Mouse (Mus musculus) liver, embryonic 13.5 days (tissue): ENCODE measurements around the gene Rab27a. TPM values are rescaled to one million over a fixed set of nuclear protein-coding genes. Genes with fewer than 3 reads are reported as not detected.
"Not testable (repeated sequence)": the region's sequence is repeated elsewhere in the genome, so short reads cannot be mapped to it uniquely, and the experiment has no call there.

Source experiments
- ATAC-seq: fragments of 200-750 bp; cut with Nextera tagmentation; 2 replicates; pipeline ENCODE4 v1.8.0; 2017; ENCODE audit warnings: low read depth, mild to moderate bottlenecking, moderate number of reproducible peaks, moderate library complexity
- DNase-seq: peaks from one replicate; pipeline ENCODE4 v3.0.0; 2022
- H3K27ac ChIP-seq: fragments of 300-500 bp; sonication (generic); 2 replicates; pipeline ENCODE4 v1.5.1; 2015; ENCODE audit warnings: moderate library complexity, mild to moderate bottlenecking, inconsistent platforms
- H3K27me3 ChIP-seq: fragments of 300-500 bp; sonication (generic); 2 replicates; pipeline ENCODE4 v1.6.1; 2015; ENCODE audit warnings: mild to moderate bottlenecking, inconsistent platforms
- H3K36me3 ChIP-seq: fragments of 300-500 bp; sonication (generic); 2 replicates; pipeline ENCODE4 v1.6.1; 2015; ENCODE audit warnings: mild to moderate bottlenecking, inconsistent platforms
- H3K4me1 ChIP-seq: fragments of 300-500 bp; sonication (generic); replicated peaks from 2 replicates; pipeline ENCODE4 v1.6.1; 2015; ENCODE audit warnings: inconsistent platforms
- H3K4me2 ChIP-seq: fragments of 300-500 bp; sonication (generic); 2 replicates; pipeline ENCODE4 v1.6.1; 2015; ENCODE audit warnings: inconsistent platforms, mild to moderate bottlenecking, moderate library complexity
- H3K4me3 ChIP-seq: fragments of 300-500 bp; sonication (generic); replicated peaks from 2 replicates; pipeline ENCODE4 v1.5.1; 2015; ENCODE audit warnings: mild to moderate bottlenecking, inconsistent platforms
- H3K9ac ChIP-seq: fragments of 300-500 bp; sonication (generic); 2 replicates; pipeline ENCODE4 v1.6.1; 2015; ENCODE audit warnings: mild to moderate bottlenecking, inconsistent platforms
- H3K9me3 ChIP-seq: fragments of 300-500 bp; sonication (generic); replicated peaks from 2 replicates; pipeline ENCODE4 v1.6.1; 2016; ENCODE audit warnings: inconsistent platforms
- WGBS: fragments of 180-500 bp; shearing (Covaris S2); methylation state at CpG from one replicate; pipeline ENCODE4 v1.1.7; 2015; ENCODE audit not compliant: insufficient replicate concordance; 5-methylcytosine and 5-hydroxymethylcytosine counted together
- polyA plus RNA-seq: library from polyadenylated mRNA; unstranded; fragments of >200 nt; fragmentation: Nextera tagmentation; extraction: Ambion mirVana; gene quantifications from 2 replicates; pipeline ENCODE4 v1.2.1, GENCODE M21; 2015

Gene Rab27a
- polyA plus RNA-seq, 1 experiment from 2014 or later, result 4.5 TPM

GRCm38 (mm10) chr9:73072426-73072825 lies 27.8 kb downstream of the Rab27a start:
- WGBS, result 33% methylated on average over 8 of the region's 8 CpGs
- H3K27ac ChIP-seq, result no peak overlapping the region
- no peak for ATAC-seq

GRCm38 (mm10) chr9:73073169-73073568 lies 28.5 kb downstream of the Rab27a start:
- Histone ChIP-seq H3K4me3 (no peak overlapping the region), H3K36me3 (no peaks in the 10 kb centered on the region), H3K27ac (no peak overlapping the region; the same call in 1 of the 2 replicates), H3K27me3 (no peaks in the 10 kb centered on the region), H3K4me1 (peaks cover 21% of the 10 kb centered on the region), H3K9me3 (no peaks in the 10 kb centered on the region), H3K4me2 (no peak overlapping the region), H3K9ac (no peak overlapping the region)
- WGBS, result 35% methylated on average over 5 of the region's 5 CpGs
- DNase-seq (no peak), ATAC-seq (no peak)

More at GRCm38 (mm10) chr9:73072426-73072825, 27.8 kb downstream of the Rab27a start:
- no peaks in the 10 kb centered on the region for H3K27me3 ChIP-seq
- H3K36me3 ChIP-seq, result no peaks in the 10 kb centered on the region
- no peak overlapping the region for H3K4me3 ChIP-seq
- DNase-seq, result no peak
- no peak overlapping the region for H3K4me2 ChIP-seq
- H3K9ac ChIP-seq, result no peak overlapping the region
- H3K4me1 ChIP-seq, result peaks cover 29% of the 10 kb centered on the region
- H3K9me3 ChIP-seq, result no peaks in the 10 kb centered on the region

- not testable (repeated sequence) for DNase-seq, H3K4me3 ChIP-seq, H3K36me3 ChIP-seq, H3K9ac ChIP-seq, H3K4me2 ChIP-seq, H3K27ac ChIP-seq, ATAC-seq, H3K9me3 ChIP-seq, H3K27me3 ChIP-seq, H3K4me1 ChIP-seq
- WGBS, result 69% methylated on average over 11 of the region's 12 CpGs
Measured at GRCm38 (mm10) chr9:73079349-73079748, 34.7 kb downstream of the Rab27a start.

GRCm38 (mm10) chr9:73079801-73080325 lies 35.2 kb downstream of the Rab27a start:
- 57% methylated on average over 7 of the region's 7 CpGs for WGBS
- Histone ChIP-seq H3K9me3 (no peaks in the 10 kb centered on the region), H3K36me3 (no peaks in the 10 kb centered on the region), H3K4me2 (no peak overlapping the region), H3K4me3 (no peak overlapping the region), H3K4me1 (no peaks in the 10 kb centered on the region), H3K27ac (no peak overlapping the region), H3K27me3 (no peaks in the 10 kb centered on the region), H3K9ac (no peak overlapping the region)
- no peak for DNase-seq
- ATAC-seq, result no peak

- Histone ChIP-seq H3K9me3 (no peaks in the 10 kb centered on the region), H3K4me2 (no peak overlapping the region), H3K9ac (no peak overlapping the region), H3K36me3 (no peaks in the 10 kb centered on the region), H3K4me1 (no peaks in the 10 kb centered on the region), H3K27ac (no peak overlapping the region), H3K4me3 (no peak overlapping the region), H3K27me3 (no peaks in the 10 kb centered on the region)
- ATAC-seq, result no peak
- no peak for DNase-seq
- 77% methylated on average over 8 of the region's 8 CpGs for WGBS
Measured at GRCm38 (mm10) chr9:73082291-73083000, 37.8 kb downstream of the Rab27a start.

GRCm38 (mm10) chr9:73083956-73084355 lies 39.3 kb downstream of the Rab27a start:
- Histone ChIP-seq H3K4me1 (no peaks in the 10 kb centered on the region), H3K9ac (no peak overlapping the region), H3K36me3 (no peaks in the 10 kb centered on the region), H3K4me3 (no peak overlapping the region), H3K27me3 (no peaks in the 10 kb centered on the region), H3K9me3 (no peaks in the 10 kb centered on the region), H3K27ac (no peak overlapping the region; the same call in 1 of the 2 replicates), H3K4me2 (no peak overlapping the region)
- WGBS, result 53% methylated on average over 6 of the region's 6 CpGs
- ATAC-seq, result no peak
- DNase-seq, result no peak

- no peaks in the 10 kb centered on the region for H3K36me3 ChIP-seq
- no peak overlapping the region for H3K4me2 ChIP-seq
- DNase-seq, result no peak
- ATAC-seq, result no peak
- H3K9ac ChIP-seq, result no peak overlapping the region
- no peaks in the 10 kb centered on the region for H3K27me3 ChIP-seq
- 9% methylated on average over 6 of the region's 6 CpGs for WGBS
- no peak overlapping the region for H3K4me3 ChIP-seq
- H3K27ac ChIP-seq, result 0 out of 2 replicates have a peak overlapping the region, but pooled peaks have one; percentile 25
- no peaks in the 10 kb centered on the region for H3K9me3 ChIP-seq
- H3K4me1 ChIP-seq, result no peaks in the 10 kb centered on the region
Measured at GRCm38 (mm10) chr9:73085845-73086244, 41.2 kb downstream of the Rab27a start.

GRCm38 (mm10) chr9:73087121-73087520 lies 42.5 kb downstream of the Rab27a start:
- Histone ChIP-seq H3K27ac (no peak overlapping the region; the same call in 1 of the 2 replicates), H3K27me3 (no peaks in the 10 kb centered on the region), H3K4me3 (no peak overlapping the region), H3K9ac (no peak overlapping the region), H3K4me1 (no peaks in the 10 kb centered on the region), H3K9me3 (no peaks in the 10 kb centered on the region), H3K36me3 (no peaks in the 10 kb centered on the region), H3K4me2 (no peak overlapping the region)
- ATAC-seq, result no peak
- no peak for DNase-seq
- WGBS, result 56% methylated on average over 8 of the region's 8 CpGs

GRCm38 (mm10) chr9:73087581-73087980 lies 42.9 kb downstream of the Rab27a start:
- no peak overlapping the region for H3K4me3 ChIP-seq
- ATAC-seq (no peak), DNase-seq (no peak)
- H3K4me1 ChIP-seq, result no peaks in the 10 kb centered on the region
- H3K27ac ChIP-seq, result no peak overlapping the region
- no peak overlapping the region for H3K9ac ChIP-seq
- H3K27me3 ChIP-seq, result no peaks in the 10 kb centered on the region
- no peaks in the 10 kb centered on the region for H3K36me3 ChIP-seq
- H3K4me2 ChIP-seq, result no peak overlapping the region
- WGBS, result 52% methylated on average over 5 of the region's 5 CpGs
- H3K9me3 ChIP-seq, result no peaks in the 10 kb centered on the region

- Histone ChIP-seq H3K4me2 (no peak overlapping the region), H3K9ac (no peak overlapping the region), H3K9me3 (no peaks in the 10 kb centered on the region), H3K36me3 (no peaks in the 10 kb centered on the region), H3K27me3 (no peaks in the 10 kb centered on the region), H3K4me1 (no peaks in the 10 kb centered on the region), H3K27ac (peak overlapping the region; percentile 43), H3K4me3 (no peak overlapping the region)
- 40% methylated on average over 16 of the region's 16 CpGs for WGBS
- ATAC-seq (peak; percentile 28; the same call in 1 of the 2 replicates), DNase-seq (no peak)
Measured at GRCm38 (mm10) chr9:73089222-73089920, 44.7 kb downstream of the Rab27a start.

- whole genome bisulfite sequencing, result 74% methylated on average over 10 of the region's 10 CpGs
- Histone ChIP-seq H3K27ac (no peak overlapping the region), H3K4me3 (no peak overlapping the region), H3K4me1 (no peaks in the 10 kb centered on the region), H3K9me3 (no peaks in the 10 kb centered on the region), H3K36me3 (no peaks in the 10 kb centered on the region), H3K4me2 (no peak overlapping the region), H3K27me3 (no peaks in the 10 kb centered on the region), H3K9ac (no peak overlapping the region)
- ATAC-seq (no peak), DNase-seq (no peak)
Measured at GRCm38 (mm10) chr9:73090121-73090520, 45.5 kb downstream of the Rab27a start.
